Mouse (Mus musculus): ENCODE data around the gene Aqp8. TPM values are rescaled to one million over a fixed set of nuclear protein-coding genes. Genes with fewer than 3 reads are reported as not detected.

Aqp8 gene
- polyA plus RNA-seq, 1 experiment from 2014 or later: 2.2 TPM

- Histone ChIP-seq H3K27ac (no peak overlapping the region), H3K9me3 (replicated peaks) (no peaks in the 10 kb centered on the region), H3K9ac (no peak overlapping the region), H3K4me2 (no peak overlapping the region), H3K27me3 (no peaks in the 10 kb centered on the region), H3K4me3 (no peak overlapping the region), H3K36me3 (no peaks in the 10 kb centered on the region), H3K4me1 (replicated peaks) (peaks cover 4% of the 10 kb centered on the region; the same call in 1 of the 2 replicates)
- no peak for ATAC-seq (replicated peaks; ENCODE audit: insufficient number of reproducible peaks, insufficient read depth, low FRiP score, low read depth)
- 87% methylated on average over 2 of the region's 2 CpGs for WGBS
Observed at GRCm38 (mm10) chr7:123448794-123449193, 13.3 kb upstream of the Aqp8 start.

- 72% methylated on average over 10 of the region's 10 CpGs for WGBS
- H3K4me2 ChIP-seq: no peak overlapping the region
- ATAC-seq (replicated peaks; ENCODE audit: insufficient number of reproducible peaks, insufficient read depth, low FRiP score, low read depth): no peak
- no peak overlapping the region for H3K27ac ChIP-seq
- no peaks in the 10 kb centered on the region for H3K9me3 ChIP-seq (replicated peaks)
- H3K36me3 ChIP-seq: no peaks in the 10 kb centered on the region
- no peak overlapping the region for H3K4me3 ChIP-seq
- peaks cover 4% of the 10 kb centered on the region; the same call in 1 of the 2 replicates for H3K4me1 ChIP-seq (replicated peaks)
- no peaks in the 10 kb centered on the region for H3K27me3 ChIP-seq
- no peak overlapping the region for H3K9ac ChIP-seq
Observed at GRCm38 (mm10) chr7:123449676-123450075, 12.4 kb upstream of the Aqp8 start.

GRCm38 (mm10) chr7:123450515-123450914 lies 11.6 kb upstream of the Aqp8 start:
- no peak for ATAC-seq (replicated peaks; ENCODE audit: insufficient number of reproducible peaks, insufficient read depth, low FRiP score, low read depth)
- Histone ChIP-seq H3K4me3 (no peak overlapping the region), H3K27ac (no peak overlapping the region), H3K9ac (no peak overlapping the region), H3K4me1 (replicated peaks) (peaks cover 4% of the 10 kb centered on the region; the same call in 1 of the 2 replicates), H3K36me3 (no peaks in the 10 kb centered on the region), H3K4me2 (no peak overlapping the region), H3K9me3 (replicated peaks) (no peaks in the 10 kb centered on the region), H3K27me3 (no peaks in the 10 kb centered on the region)
- 80% methylated on average over 2 of the region's 2 CpGs for WGBS

GRCm38 (mm10) chr7:123452551-123452950 lies 9.5 kb upstream of the Aqp8 start:
- H3K9ac ChIP-seq: no peak overlapping the region
- no peak overlapping the region for H3K4me2 ChIP-seq
- H3K9me3 ChIP-seq (replicated peaks): no peaks in the 10 kb centered on the region
- H3K27ac ChIP-seq: no peak overlapping the region
- 54% methylated on average over 6 of the region's 6 CpGs for whole genome bisulfite sequencing
- peaks cover 4% of the 10 kb centered on the region; the same call in 1 of the 2 replicates for H3K4me1 ChIP-seq (replicated peaks)
- H3K4me3 ChIP-seq: no peak overlapping the region
- no peaks in the 10 kb centered on the region for H3K36me3 ChIP-seq
- no peaks in the 10 kb centered on the region for H3K27me3 ChIP-seq
- ATAC-seq (replicated peaks; ENCODE audit: insufficient number of reproducible peaks, insufficient read depth, low FRiP score, low read depth): no peak

- Histone ChIP-seq H3K9ac (no peak overlapping the region), H3K27ac (no peak overlapping the region)
- 56% methylated on average over 8 of the region's 8 CpGs for WGBS
Observed at GRCm38 (mm10) chr7:123453066-123453465, 9.0 kb upstream of the Aqp8 start.

GRCm38 (mm10) chr7:123455088-123455487 lies 7.0 kb upstream of the Aqp8 start:
- Histone ChIP-seq H3K36me3 (no peaks in the 10 kb centered on the region), H3K27ac (no peak overlapping the region)

More at GRCm38 (mm10) chr7:123453066-123453465, 9.0 kb upstream of the Aqp8 start:
- ATAC-seq (replicated peaks; ENCODE audit: insufficient number of reproducible peaks, insufficient read depth, low FRiP score, low read depth): no peak
- Histone ChIP-seq H3K27me3 (no peaks in the 10 kb centered on the region), H3K36me3 (no peaks in the 10 kb centered on the region), H3K9me3 (replicated peaks) (no peaks in the 10 kb centered on the region), H3K4me1 (replicated peaks) (peaks cover 4% of the 10 kb centered on the region; the same call in 1 of the 2 replicates), H3K4me2 (no peak overlapping the region), H3K4me3 (no peak overlapping the region)

GRCm38 (mm10) chr7:123458309-123458708 lies 3.8 kb upstream of the Aqp8 start:
- ATAC-seq (replicated peaks; ENCODE audit: insufficient number of reproducible peaks, insufficient read depth, low FRiP score, low read depth): no peak

More at GRCm38 (mm10) chr7:123455088-123455487, 7.0 kb upstream of the Aqp8 start:
- peaks cover 4% of the 10 kb centered on the region; the same call in 1 of the 2 replicates for H3K4me1 ChIP-seq (replicated peaks)
- no peak for ATAC-seq (replicated peaks; ENCODE audit: insufficient number of reproducible peaks, insufficient read depth, low FRiP score, low read depth)
- no peak overlapping the region for H3K4me3 ChIP-seq
- no peak overlapping the region for H3K9ac ChIP-seq
- H3K27me3 ChIP-seq: no peaks in the 10 kb centered on the region
- no peak overlapping the region for H3K4me2 ChIP-seq
- 84% methylated on average over 3 of the region's 3 CpGs for WGBS
- H3K9me3 ChIP-seq (replicated peaks): no peaks in the 10 kb centered on the region

GRCm38 (mm10) chr7:123459247-123459646 lies 2.8 kb upstream of the Aqp8 start:
- ATAC-seq (replicated peaks; ENCODE audit: insufficient number of reproducible peaks, insufficient read depth, low FRiP score, low read depth): no peak
- WGBS: 63% methylated on average over 4 of the region's 4 CpGs
- H3K27ac ChIP-seq: no peak overlapping the region

More at GRCm38 (mm10) chr7:123458309-123458708, 3.8 kb upstream of the Aqp8 start:
- no peaks in the 10 kb centered on the region for H3K27me3 ChIP-seq
- no peak overlapping the region for H3K27ac ChIP-seq
- no peaks in the 10 kb centered on the region for H3K9me3 ChIP-seq (replicated peaks)
- H3K9ac ChIP-seq: no peak overlapping the region
- H3K36me3 ChIP-seq: no peaks in the 10 kb centered on the region
- WGBS: 79% methylated on average over 4 of the region's 4 CpGs
- no peak overlapping the region for H3K4me2 ChIP-seq
- H3K4me1 ChIP-seq (replicated peaks): peaks cover 12% of the 10 kb centered on the region
- H3K4me3 ChIP-seq: no peak overlapping the region

GRCm38 (mm10) chr7:123461316-123461715 lies 775 bp upstream of the Aqp8 start:
- Histone ChIP-seq H3K4me1 (replicated peaks) (peaks cover 12% of the 10 kb centered on the region), H3K9me3 (replicated peaks) (no peaks in the 10 kb centered on the region), H3K27ac (no peak overlapping the region), H3K4me3 (no peak overlapping the region), H3K9ac (no peak overlapping the region), H3K4me2 (no peak overlapping the region), H3K36me3 (no peaks in the 10 kb centered on the region), H3K27me3 (peaks cover 4% of the 10 kb centered on the region; the same call in 1 of the 2 replicates)
- ATAC-seq (replicated peaks; ENCODE audit: insufficient number of reproducible peaks, insufficient read depth, low FRiP score, low read depth): no peak
- WGBS: 94% methylated on average over 4 of the region's 4 CpGs

More at GRCm38 (mm10) chr7:123459247-123459646, 2.8 kb upstream of the Aqp8 start:
- peaks cover 12% of the 10 kb centered on the region for H3K4me1 ChIP-seq (replicated peaks)
- no peak overlapping the region for H3K4me3 ChIP-seq
- no peaks in the 10 kb centered on the region for H3K9me3 ChIP-seq (replicated peaks)
- no peak overlapping the region for H3K9ac ChIP-seq
- H3K4me2 ChIP-seq: no peak overlapping the region
- H3K27me3 ChIP-seq: no peaks in the 10 kb centered on the region
- no peaks in the 10 kb centered on the region for H3K36me3 ChIP-seq

- H3K36me3 ChIP-seq: no peaks in the 10 kb centered on the region
- 68% methylated on average over 4 of the region's 4 CpGs for WGBS
- H3K4me3 ChIP-seq: no peak overlapping the region
- ATAC-seq (replicated peaks; ENCODE audit: insufficient number of reproducible peaks, insufficient read depth, low FRiP score, low read depth): no peak
- H3K4me2 ChIP-seq: no peak overlapping the region
- H3K4me1 ChIP-seq (replicated peaks): peaks cover 15% of the 10 kb centered on the region
- H3K9ac ChIP-seq: no peak overlapping the region
- no peaks in the 10 kb centered on the region for H3K9me3 ChIP-seq (replicated peaks)
- peaks cover 4% of the 10 kb centered on the region; the same call in 1 of the 2 replicates for H3K27me3 ChIP-seq
- H3K27ac ChIP-seq: no peak overlapping the region
Observed at GRCm38 (mm10) chr7:123463569-123463968, 1.5 kb downstream of the Aqp8 start.

- no peak for ATAC-seq (replicated peaks; ENCODE audit: insufficient number of reproducible peaks, insufficient read depth, low FRiP score, low read depth)
Observed at GRCm38 (mm10) chr7:123465692-123466387, 3.7 kb downstream of the Aqp8 start.

GRCm38 (mm10) chr7:123467961-123468360 lies 5.9 kb downstream of the Aqp8 start:
- H3K27me3 ChIP-seq: peaks cover 4% of the 10 kb centered on the region; the same call in 1 of the 2 replicates
- H3K4me1 ChIP-seq (replicated peaks): 0 out of 2 replicates have a peak, but pooled peaks cover 3% of the 10 kb centered on the region
- no peak overlapping the region for H3K27ac ChIP-seq
- H3K9me3 ChIP-seq (replicated peaks): no peaks in the 10 kb centered on the region
- 95% methylated on average over 1 of the region's 1 CpGs for WGBS
- no peak overlapping the region for H3K4me3 ChIP-seq
- no peaks in the 10 kb centered on the region for H3K36me3 ChIP-seq
- H3K9ac ChIP-seq: no peak overlapping the region
- ATAC-seq (replicated peaks; ENCODE audit: insufficient number of reproducible peaks, insufficient read depth, low FRiP score, low read depth): no peak
- H3K4me2 ChIP-seq: no peak overlapping the region

More at GRCm38 (mm10) chr7:123465692-123466387, 3.7 kb downstream of the Aqp8 start:
- WGBS: 31% methylated on average over 6 of the region's 6 CpGs
- H3K27ac ChIP-seq: no peak overlapping the region
- H3K4me2 ChIP-seq: no peak overlapping the region
- H3K9ac ChIP-seq: no peak overlapping the region
- H3K4me1 ChIP-seq (replicated peaks): peaks cover 15% of the 10 kb centered on the region
- no peak overlapping the region for H3K4me3 ChIP-seq
- no peaks in the 10 kb centered on the region for H3K9me3 ChIP-seq (replicated peaks)
- H3K36me3 ChIP-seq: no peaks in the 10 kb centered on the region
- H3K27me3 ChIP-seq: peaks cover 4% of the 10 kb centered on the region; the same call in 1 of the 2 replicates

All from heart, embryonic 15.5 days (tissue).